Mouse (Mus musculus) limb, embryonic 13.5 days (tissue): Measurements from ENCODE around the gene Cpvl. TPM values are rescaled to one million over a fixed set of nuclear protein-coding genes. Genes with fewer than 3 reads are reported as not detected.
A peak's percentile ranks its signal among the peaks of the same experiment; 100 is the strongest.

Experiments used
- ATAC-seq: fragments of 200-750 bp; cut with Nextera tagmentation; 2 replicates; pipeline ENCODE4 v1.8.0; 2017; ENCODE audit warnings: low read depth, moderate number of reproducible peaks, moderate TSS enrichment; ENCODE audit not compliant: low FRiP score
- H3K27ac ChIP-seq: fragments of 300-500 bp; sonication (generic); 2 replicates; pipeline ENCODE4 v1.5.1; 2015; ENCODE audit warnings: inconsistent platforms, mild to moderate bottlenecking, moderate library complexity
- H3K27me3 ChIP-seq: fragments of 300-500 bp; sonication (generic); 2 replicates; pipeline ENCODE4 v1.6.1; 2015; ENCODE audit warnings: mild to moderate bottlenecking, inconsistent platforms
- H3K36me3 ChIP-seq: fragments of 300-500 bp; sonication (generic); 2 replicates; pipeline ENCODE4 v1.6.1; 2015; ENCODE audit warnings: inconsistent platforms, mild to moderate bottlenecking, moderate library complexity
- H3K4me1 ChIP-seq: fragments of 300-500 bp; sonication (generic); 2 replicates; pipeline ENCODE4 v1.6.1; 2015; ENCODE audit warnings: inconsistent platforms
- H3K4me2 ChIP-seq: fragments of 300-500 bp; sonication (generic); replicated peaks from 2 replicates; pipeline ENCODE4 v1.6.1; 2015; ENCODE audit warnings: inconsistent platforms, mild to moderate bottlenecking, moderate library complexity
- H3K4me3 ChIP-seq: fragments of 300-500 bp; sonication (generic); 2 replicates; pipeline ENCODE4 v1.5.1; 2015; ENCODE audit warnings: moderate library complexity, mild to moderate bottlenecking, inconsistent platforms
- H3K9ac ChIP-seq: fragments of 300-500 bp; sonication (generic); 2 replicates; pipeline ENCODE4 v1.6.1; 2015; ENCODE audit warnings: mild to moderate bottlenecking, inconsistent platforms
- H3K9me3 ChIP-seq: fragments of 300-500 bp; sonication (generic); 2 replicates; pipeline ENCODE4 v1.6.1; 2016; ENCODE audit warnings: inconsistent platforms
- WGBS: fragments of 180-500 bp; shearing (Covaris S2); methylation state at CpG from one replicate; pipeline ENCODE4 v1.1.7; 2015; 5-methylcytosine and 5-hydroxymethylcytosine counted together
- polyA plus RNA-seq: library from polyadenylated mRNA; unstranded; fragments of >200 nt; fragmentation: Nextera tagmentation; extraction: Ambion mirVana; gene quantifications from 2 replicates; pipeline ENCODE4 v1.2.1, GENCODE M21; 2015

Cpvl gene
- polyA plus RNA-seq, 1 experiment from 2014 or later = 0.88 TPM

GRCm38 (mm10) chr6:53968550-53968949 lies 9.9 kb downstream of the Cpvl start:
- no peak overlapping the region for H3K9ac ChIP-seq
- H3K36me3 ChIP-seq = no peaks in the 10 kb centered on the region
- H3K27me3 ChIP-seq = no peaks in the 10 kb centered on the region
- 0 out of 2 replicates have a peak, but pooled peaks cover 3% of the 10 kb centered on the region for H3K9me3 ChIP-seq
- no peak overlapping the region for H3K27ac ChIP-seq
- no peak overlapping the region for H3K4me3 ChIP-seq
- WGBS = 80% methylated on average over 6 of the region's 6 CpGs
- H3K4me2 ChIP-seq = no peak overlapping the region
- no peak for ATAC-seq
- H3K4me1 ChIP-seq = peaks cover 20% of the 10 kb centered on the region

- 0 out of 2 replicates have a peak, but pooled peaks cover 3% of the 10 kb centered on the region for H3K9me3 ChIP-seq
- no peak overlapping the region for H3K9ac ChIP-seq
- no peaks in the 10 kb centered on the region for H3K27me3 ChIP-seq
- H3K27ac ChIP-seq = no peak overlapping the region
- peaks cover 24% of the 10 kb centered on the region for H3K4me1 ChIP-seq
- ATAC-seq = no peak
- WGBS = 79% methylated on average over 5 of the region's 5 CpGs
- no peak overlapping the region for H3K4me3 ChIP-seq
- H3K4me2 ChIP-seq = no peak overlapping the region
- no peaks in the 10 kb centered on the region for H3K36me3 ChIP-seq
These were observed 11.9 kb downstream of the Cpvl start for GRCm38 (mm10) chr6:53966595-53966994.

GRCm38 (mm10) chr6:53965900-53966299 lies 12.6 kb downstream of the Cpvl start:
- Histone ChIP-seq H3K9me3 (0 out of 2 replicates have a peak, but pooled peaks cover 3% of the 10 kb centered on the region), H3K9ac (no peak overlapping the region), H3K4me1 (peaks cover 24% of the 10 kb centered on the region), H3K27ac (no peak overlapping the region), H3K27me3 (no peaks in the 10 kb centered on the region), H3K4me3 (no peak overlapping the region), H3K4me2 (no peak overlapping the region), H3K36me3 (no peaks in the 10 kb centered on the region)
- WGBS = 32% methylated on average over 5 of the region's 5 CpGs
- ATAC-seq = no peak

GRCm38 (mm10) chr6:53963906-53964496 lies 14.5 kb downstream of the Cpvl start:
- Histone ChIP-seq H3K36me3 (no peaks in the 10 kb centered on the region), H3K9me3 (no peaks in the 10 kb centered on the region), H3K4me1 (peaks cover 24% of the 10 kb centered on the region), H3K4me3 (no peak overlapping the region), H3K4me2 (no peak overlapping the region), H3K9ac (no peak overlapping the region), H3K27ac (no peak overlapping the region), H3K27me3 (no peaks in the 10 kb centered on the region)
- 44% methylated on average over 5 of the region's 5 CpGs for WGBS
- ATAC-seq = 0 out of 2 replicates have a peak, but pooled peaks have one; percentile 51

- no peaks in the 10 kb centered on the region for H3K27me3 ChIP-seq
- H3K4me3 ChIP-seq = no peak overlapping the region
- WGBS = 93% methylated on average over 1 of the region's 1 CpGs
- H3K9ac ChIP-seq = no peak overlapping the region
- peaks cover 27% of the 10 kb centered on the region for H3K4me1 ChIP-seq
- H3K36me3 ChIP-seq = no peaks in the 10 kb centered on the region
- H3K9me3 ChIP-seq = no peaks in the 10 kb centered on the region
- no peak overlapping the region for H3K4me2 ChIP-seq
- H3K27ac ChIP-seq = no peak overlapping the region
- ATAC-seq = no peak
These were observed 16.5 kb downstream of the Cpvl start for GRCm38 (mm10) chr6:53962006-53962405.

GRCm38 (mm10) chr6:53959826-53960225 lies 18.6 kb downstream of the Cpvl start:
- H3K36me3 ChIP-seq = no peaks in the 10 kb centered on the region
- no peaks in the 10 kb centered on the region for H3K9me3 ChIP-seq
- no peak overlapping the region for H3K9ac ChIP-seq
- H3K4me2 ChIP-seq = no peak overlapping the region
- no peaks in the 10 kb centered on the region for H3K27me3 ChIP-seq
- H3K4me1 ChIP-seq = peaks cover 17% of the 10 kb centered on the region
- 54% methylated on average over 3 of the region's 3 CpGs for WGBS
- no peak for ATAC-seq
- no peak overlapping the region for H3K4me3 ChIP-seq
- H3K27ac ChIP-seq = no peak overlapping the region

- Histone ChIP-seq H3K36me3 (no peaks in the 10 kb centered on the region), H3K9ac (no peak overlapping the region), H3K27ac (no peak overlapping the region), H3K9me3 (no peaks in the 10 kb centered on the region), H3K4me1 (peaks cover 15% of the 10 kb centered on the region), H3K27me3 (no peaks in the 10 kb centered on the region), H3K4me2 (peak overlapping the region; percentile 46), H3K4me3 (0 out of 2 replicates have a peak overlapping the region, but pooled peaks have one; percentile 4)
- WGBS = 10% methylated on average over 7 of the region's 7 CpGs
- ATAC-seq = peak; percentile 34; the same call in 1 of the 2 replicates
These were observed 20.1 kb downstream of the Cpvl start for GRCm38 (mm10) chr6:53958321-53958720.

- H3K9me3 ChIP-seq = no peaks in the 10 kb centered on the region
- H3K9ac ChIP-seq = no peak overlapping the region
- no peak overlapping the region for H3K4me3 ChIP-seq
- H3K36me3 ChIP-seq = no peaks in the 10 kb centered on the region
- H3K27ac ChIP-seq = no peak overlapping the region
- ATAC-seq = no peak
- no peak overlapping the region for H3K4me2 ChIP-seq
- 56% methylated on average over 4 of the region's 4 CpGs for WGBS
- peaks cover 16% of the 10 kb centered on the region for H3K4me1 ChIP-seq
- H3K27me3 ChIP-seq = no peaks in the 10 kb centered on the region
These were observed 22.0 kb downstream of the Cpvl start for GRCm38 (mm10) chr6:53956513-53956912.

- Histone ChIP-seq H3K9ac (no peak overlapping the region), H3K4me2 (no peak overlapping the region), H3K27me3 (no peaks in the 10 kb centered on the region), H3K36me3 (no peaks in the 10 kb centered on the region), H3K4me1 (peaks cover 23% of the 10 kb centered on the region), H3K27ac (no peak overlapping the region), H3K9me3 (no peaks in the 10 kb centered on the region), H3K4me3 (no peak overlapping the region)
- WGBS = 87% methylated on average over 2 of the region's 2 CpGs
- no peak for ATAC-seq
These were observed 22.6 kb downstream of the Cpvl start for GRCm38 (mm10) chr6:53955846-53956245.

- 65% methylated on average over 6 of the region's 6 CpGs for WGBS
These were observed 23.2 kb downstream of the Cpvl start for GRCm38 (mm10) chr6:53955271-53955670.

GRCm38 (mm10) chr6:53954106-53954505 lies 24.4 kb downstream of the Cpvl start:
- Histone ChIP-seq H3K9me3 (no peaks in the 10 kb centered on the region), H3K36me3 (no peaks in the 10 kb centered on the region), H3K9ac (no peak overlapping the region), H3K4me3 (no peak overlapping the region), H3K27me3 (no peaks in the 10 kb centered on the region), H3K27ac (no peak overlapping the region), H3K4me2 (no peak overlapping the region), H3K4me1 (peaks cover 40% of the 10 kb centered on the region)
- ATAC-seq = peak; percentile 51; the same call in 1 of the 2 replicates
- WGBS = 18% methylated on average over 5 of the region's 5 CpGs

More at GRCm38 (mm10) chr6:53955271-53955670, 23.2 kb downstream of the Cpvl start:
- Histone ChIP-seq H3K9ac (no peak overlapping the region), H3K27ac (no peak overlapping the region), H3K27me3 (no peaks in the 10 kb centered on the region), H3K4me1 (peaks cover 29% of the 10 kb centered on the region), H3K4me3 (no peak overlapping the region), H3K9me3 (no peaks in the 10 kb centered on the region), H3K36me3 (no peaks in the 10 kb centered on the region), H3K4me2 (no peak overlapping the region)
- no peak for ATAC-seq

GRCm38 (mm10) chr6:53953348-53953747 lies 25.1 kb downstream of the Cpvl start:
- WGBS = 91% methylated on average over 6 of the region's 6 CpGs
- no peak overlapping the region for H3K4me2 ChIP-seq

GRCm38 (mm10) chr6:53951421-53951820 lies 27.1 kb downstream of the Cpvl start:
- 71% methylated on average over 4 of the region's 4 CpGs for WGBS
- peak overlapping the region; percentile 75; the same call in 1 of the 2 replicates for H3K27ac ChIP-seq
- H3K4me1 ChIP-seq = peaks cover 56% of the 10 kb centered on the region
- no peak overlapping the region for H3K9ac ChIP-seq
- no peak overlapping the region for H3K4me3 ChIP-seq
- no peak for ATAC-seq
- H3K4me2 ChIP-seq = no peak overlapping the region
- H3K36me3 ChIP-seq = no peaks in the 10 kb centered on the region
- no peaks in the 10 kb centered on the region for H3K27me3 ChIP-seq
- no peaks in the 10 kb centered on the region for H3K9me3 ChIP-seq

More at GRCm38 (mm10) chr6:53953348-53953747, 25.1 kb downstream of the Cpvl start:
- no peaks in the 10 kb centered on the region for H3K9me3 ChIP-seq
- peaks cover 48% of the 10 kb centered on the region for H3K4me1 ChIP-seq
- no peak overlapping the region for H3K4me3 ChIP-seq
- no peaks in the 10 kb centered on the region for H3K27me3 ChIP-seq
- no peak overlapping the region for H3K27ac ChIP-seq
- H3K9ac ChIP-seq = no peak overlapping the region
- no peak for ATAC-seq
- no peaks in the 10 kb centered on the region for H3K36me3 ChIP-seq
